Mouse (Mus musculus) forebrain, embryonic 16.5 days (tissue): Measurements from ENCODE around the gene Aldh3b2. TPM values are rescaled to one million over a fixed set of nuclear protein-coding genes. Genes with fewer than 3 reads are reported as not detected.

Experiments used
- polyA plus RNA-seq: library from polyadenylated mRNA; unstranded; fragments of >200 nt; fragmentation: Nextera tagmentation; extraction: Ambion mirVana; gene quantifications from 2 replicates; pipeline ENCODE4 v1.2.1, GENCODE M21; 2015

The Aldh3b2 gene
- polyA plus RNA-seq, 1 experiment from 2014 or later, result 1.1 TPM

Other genes starting within 250 kb of the Aldh3b2 start
- gene Kmt5b, start 204.9 kb upstream of the Aldh3b2 start, polyA plus RNA-seq, result 56.7 and 58.5 TPM in 2 replicates
- 57.5 and 66.7 TPM in 2 replicates for gene Chka, start 120.6 kb upstream of the Aldh3b2 start, polyA plus RNA-seq
- gene Tcirg1, start 65.2 kb upstream of the Aldh3b2 start, polyA plus RNA-seq, result 9.0 and 11.2 TPM in 2 replicates
- gene Ndufs8, start 59.6 kb upstream of the Aldh3b2 start, polyA plus RNA-seq, result 186 and 207 TPM in 2 replicates
- gene Aldh3b1, start 42.5 kb upstream of the Aldh3b2 start, polyA plus RNA-seq, result 1.2 and 1.4 TPM in 2 replicates
- 7.7 TPM in 2 replicates for gene Unc93b1, start 37.1 kb upstream of the Aldh3b2 start, polyA plus RNA-seq
- gene Aldh3b3, start 13.7 kb upstream of the Aldh3b2 start, polyA plus RNA-seq, result not detected in 2 replicates
- 1.5 and 1.7 TPM in 2 replicates for gene Acy3, start 14.2 kb downstream of the Aldh3b2 start, polyA plus RNA-seq
- gene Tbx10, start 20.4 kb downstream of the Aldh3b2 start, polyA plus RNA-seq, result not detected in 2 replicates
- 34.0 and 42.1 TPM in 2 replicates for gene Nudt8, start 28.3 kb downstream of the Aldh3b2 start, polyA plus RNA-seq
- 6.6 and 9.6 TPM in 2 replicates for gene Gm49405, start 28.3 kb downstream of the Aldh3b2 start, polyA plus RNA-seq
- 8.8 and 13.2 TPM in 2 replicates for gene Doc2g, start 31.0 kb downstream of the Aldh3b2 start, polyA plus RNA-seq
- gene Ndufv1, start 40.5 kb downstream of the Aldh3b2 start, polyA plus RNA-seq, result 221 and 239 TPM in 2 replicates
- 402 and 460 TPM in 2 replicates for gene Gstp1, start 65.7 kb downstream of the Aldh3b2 start, polyA plus RNA-seq
- gene Gstp2, start 73.7 kb downstream of the Aldh3b2 start, polyA plus RNA-seq, result 1.1 and 4.1 TPM in 2 replicates
- gene Gstp3, start 87.2 kb downstream of the Aldh3b2 start, polyA plus RNA-seq, result not detected in 2 replicates
- not detected in 2 replicates for gene Cabp2, start 109.2 kb downstream of the Aldh3b2 start, polyA plus RNA-seq
- gene Cdk2ap2, start 124.9 kb downstream of the Aldh3b2 start, polyA plus RNA-seq, result 76.6 and 80.3 TPM in 2 replicates
- gene Pitpnm1, start 127.7 kb downstream of the Aldh3b2 start, polyA plus RNA-seq, result 49.6 and 75.5 TPM in 2 replicates
- 91.4 and 91.6 TPM in 2 replicates for gene Aip, start 153.5 kb downstream of the Aldh3b2 start, polyA plus RNA-seq
- not detected in 2 replicates for gene Gpr152, start 167.5 kb downstream of the Aldh3b2 start, polyA plus RNA-seq
- 0.22 TPM in 1 of 2 replicates, not detected in the other for gene Cabp4, start 171.7 kb downstream of the Aldh3b2 start, polyA plus RNA-seq
- 143 and 145 TPM in 2 replicates for gene Coro1b, start 176.3 kb downstream of the Aldh3b2 start, polyA plus RNA-seq
- 0.39 TPM in 1 of 2 replicates, not detected in the other for gene Ptprcap, start 181.3 kb downstream of the Aldh3b2 start, polyA plus RNA-seq
- 52.6 and 59.8 TPM in 2 replicates for gene Rps6kb2, start 191.0 kb downstream of the Aldh3b2 start, polyA plus RNA-seq
- 2.8 and 4.1 TPM in 2 replicates for gene Carns1, start 203.2 kb downstream of the Aldh3b2 start, polyA plus RNA-seq
- gene Tbc1d10c, start 219.0 kb downstream of the Aldh3b2 start, polyA plus RNA-seq, result 0.29 and 0.42 TPM in 2 replicates
- gene Ppp1ca, start 219.7 kb downstream of the Aldh3b2 start, polyA plus RNA-seq, result 551 and 574 TPM in 2 replicates
- 22.6 and 26.1 TPM in 2 replicates for gene Rad9a, start 229.3 kb downstream of the Aldh3b2 start, polyA plus RNA-seq
- gene Clcf1, start 241.9 kb downstream of the Aldh3b2 start, polyA plus RNA-seq, result 0.40 and 0.49 TPM in 2 replicates
- gene AC109138.7, start 242.0 kb downstream of the Aldh3b2 start, polyA plus RNA-seq, result not detected in 2 replicates